Mouse (Mus musculus): ENCODE measurements around the gene Pgm5. TPM values are rescaled to one million over a fixed set of nuclear protein-coding genes. Genes with fewer than 3 reads are reported as not detected.

Gene Pgm5
- 2.1 TPM in 2 replicates for polyA plus RNA-seq (2015; fragmentation: Nextera tagmentation; extraction: Ambion mirVana)

GRCm38 (mm10) chr19:24861612-24862451 lies at the start of gene Pgm5:
Gene Pgm5 (minus strand): TSS chr19:24861855.

GRCm38 (mm10) chr19:24900581-24901220 lies 39.0 kb upstream of the Pgm5 start, which contains the start of gene Foxd4:
Gene Foxd4 (minus strand): TSS chr19:24901197.

GRCm38 (mm10) chr19:24875129-24875870 lies 13.6 kb upstream of the Pgm5 start, which contains the start of gene Gm10053:
Gene Gm10053 (plus strand): TSS chr19:24875686.

GRCm38 (mm10) chr19:24673762-24674161 lies 187.9 kb downstream of the Pgm5 start, which contains the start of gene Tmem252:
Gene Tmem252 (plus strand): TSS chr19:24674008.

Other genes starting within 250 kb of the Pgm5 start
- gene Tmem252, start 187.8 kb downstream of the Pgm5 start, polyA plus RNA-seq (2015; fragmentation: Nextera tagmentation; extraction: Ambion mirVana): 2.8 and 2.9 TPM in 2 replicates
- gene Gm10053, start 13.8 kb upstream of the Pgm5 start, polyA plus RNA-seq (2015; fragmentation: Nextera tagmentation; extraction: Ambion mirVana): 387 and 438 TPM in 2 replicates
- gene Foxd4, start 39.3 kb upstream of the Pgm5 start, polyA plus RNA-seq (2015; fragmentation: Nextera tagmentation; extraction: Ambion mirVana): not detected in 2 replicates
- 10.5 and 12.0 TPM in 2 replicates for gene Cbwd1, start 99.8 kb upstream of the Pgm5 start, polyA plus RNA-seq (2015; fragmentation: Nextera tagmentation; extraction: Ambion mirVana)
- gene Dock8, start 137.7 kb upstream of the Pgm5 start, polyA plus RNA-seq (2015; fragmentation: Nextera tagmentation; extraction: Ambion mirVana): 1.3 and 2.1 TPM in 2 replicates